Mouse (Mus musculus) embryonic fibroblast, embryonic 13.5 days (primary cell): Measurements from ENCODE around the gene Kcnh6.

Experiments
- CTCF ChIP-seq: IDR thresholded peaks from 2 replicates; pipeline ENCODE4 v1.5.1; 2011; ENCODE audit warnings: mild to moderate bottlenecking, control low read depth, low read length, moderate library complexity, borderline replicate concordance; ENCODE audit not compliant: insufficient read depth
- POLR2A ChIP-seq: IDR thresholded peaks from 2 replicates; pipeline ENCODE4 v1.6.1; 2011; ENCODE audit warnings: low read depth, mild to moderate bottlenecking, control low read depth, low read length, moderate library complexity

GRCm38 (mm10) chr11:106016440-106016839 lies 8.5 kb downstream of the Kcnh6 start:
- TF ChIP-seq POLR2A, result no peak
- TF ChIP-seq CTCF, result no peak
